Mouse (Mus musculus) lung, adult 2 months (tissue): ENCODE data around the gene Zfp683.

Experiments
- CTCF ChIP-seq: fragments of 200-500 bp; IDR thresholded peaks from 2 replicates; pipeline ENCODE4 v1.5.1; 2011; ENCODE audit warnings: mild to moderate bottlenecking, low read length, control low read depth; ENCODE audit not compliant: insufficient read depth
- POLR2A ChIP-seq: fragments of 200-500 bp; IDR thresholded peaks from 2 replicates; pipeline ENCODE4 v1.6.1; 2011; ENCODE audit warnings: low read depth, mild to moderate bottlenecking, control low read depth, low read length, borderline replicate concordance; ENCODE audit errors: extremely low read depth

DNA sequence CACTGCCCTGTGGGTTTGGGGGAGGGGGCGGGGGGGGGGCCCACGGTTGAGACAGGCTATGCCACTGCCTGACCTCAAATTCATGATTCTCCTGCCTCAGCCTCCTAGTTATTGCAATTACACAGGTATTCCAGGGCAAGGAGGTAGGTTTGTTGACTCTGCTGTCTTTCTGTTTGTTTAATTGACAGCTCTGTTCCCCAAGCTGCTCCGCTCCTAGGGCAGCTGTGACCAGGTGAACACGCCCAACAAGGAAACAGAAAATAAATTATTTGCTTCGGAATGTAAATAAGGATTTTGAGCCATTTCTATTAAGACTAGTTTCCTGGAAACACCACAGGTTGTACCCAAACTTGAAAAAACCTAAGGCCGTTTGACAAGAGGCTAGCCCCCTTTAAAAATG is 43.9 kb upstream of the Zfp683 start:
- TF ChIP-seq CTCF: no peak
- TF ChIP-seq POLR2A: no peak
